ENCODE assay signal across 20 mouse cellular contexts in genomic region chr2:112881805-112882204, GRCm38 (mm10).
DNase-seq lines count a peak whose midpoint lies in the region; ATAC-seq lines count a peak whose summit lies in the region.
"Had no signal": no experiment of that assay in that cellular context is flagged by ENCODE, and none has a peak within 500 bp of the region (broad histone marks: within the 10 kb centered on the region; RNA-seq: fewer than 3 reads in every experiment).

No protein-coding gene starts in this region.

- no peaks in the 10 kb centered on the region for H3K4me1 ChIP-seq in hindbrain, embryonic 13.5 days (replicated peaks)
- no peaks in the 10 kb centered on the region for H3K4me1 ChIP-seq in hindbrain, embryonic 10.5 days (replicated peaks)
- H3K4me1 ChIP-seq: embryonic facial prominence, embryonic 12.5 days; heart, embryonic 12.5 days; hindbrain, embryonic 15.5 days had no signal

- H3K4me2 ChIP-seq in hindbrain, embryonic 13.5 days: no peak overlapping the region
- H3K4me2 ChIP-seq: embryonic facial prominence, embryonic 12.5 days; forebrain, embryonic 12.5 days; heart, embryonic 12.5 days; hindbrain, embryonic 15.5 days had no signal

- H3K36me3 ChIP-seq in hindbrain, embryonic 13.5 days: no peaks in the 10 kb centered on the region
- H3K36me3 ChIP-seq in hindbrain, embryonic 10.5 days: no peaks in the 10 kb centered on the region
- H3K36me3 ChIP-seq: embryonic facial prominence, embryonic 12.5 days; forebrain, embryonic 12.5 days; heart, embryonic 12.5 days; hindbrain, embryonic 15.5 days had no signal

- no peaks in the 10 kb centered on the region for H3K9me3 ChIP-seq in hindbrain, embryonic 13.5 days
- H3K9me3 ChIP-seq in hindbrain, embryonic 10.5 days: no peaks in the 10 kb centered on the region
- H3K9me3 ChIP-seq: embryonic facial prominence, embryonic 12.5 days; forebrain, embryonic 12.5 days; heart, embryonic 12.5 days; hindbrain, embryonic 15.5 days had no signal

- 91% methylated on average over 2 of the region's 2 CpGs for WGBS in hindbrain, embryonic 13.5 days
- 89% methylated on average over 2 of the region's 2 CpGs for WGBS in hindbrain, embryonic 10.5 days

- DNase-seq in hindbrain, embryonic 10.5 days (ENCODE audit: low spot score): no peak
- peak; percentile 46 for DNase-seq in Muller cell, postnatal 12 days (ENCODE audit: inconsistent ontology term)
- DNase-seq in cerebellum, adult 11 months: peak; percentile 23
- DNase-seq in cerebellum, adult 8-10 months: peak; percentile 32
- no peak for DNase-seq in right cerebral cortex, postnatal 25 days
- DNase-seq in layer of hippocampus, postnatal 25 days (ENCODE audit: extremely low spot score in 1 of 2, low spot score in 1 of 2): no peak
- no peak for DNase-seq in spleen, postnatal 10 days (ENCODE audit: low spot score in 2 of 2)
- DNase-seq: adrenal gland, adult 2 months; adrenal gland, postnatal 25 days; gastrocnemius, postnatal 10 days; heart, postnatal 36 days; kidney, adult 11 months; kidney, adult 9 months had no signal

- 0 out of 2 replicates have a peak, but pooled peaks have one; percentile 43 for ATAC-seq in hindbrain, embryonic 13.5 days (ENCODE audit: low FRiP score)
- ATAC-seq: forebrain, embryonic 16.5 days had no signal

- H3K27ac ChIP-seq in hindbrain, embryonic 13.5 days: no peak overlapping the region
- H3K27ac ChIP-seq in hindbrain, embryonic 10.5 days: no peak overlapping the region
- H3K27ac ChIP-seq: embryonic facial prominence, embryonic 12.5 days; forebrain, embryonic 12.5 days; hindbrain, embryonic 15.5 days had no signal

- H3K27me3 ChIP-seq in hindbrain, embryonic 13.5 days: no peaks in the 10 kb centered on the region
- no peaks in the 10 kb centered on the region for H3K27me3 ChIP-seq in hindbrain, embryonic 10.5 days (ENCODE audit: insufficient read depth, poor library complexity, severe bottlenecking)
- H3K27me3 ChIP-seq: CH12.LX; embryonic facial prominence, embryonic 12.5 days; forebrain, embryonic 12.5 days; heart, embryonic 12.5 days; hindbrain, embryonic 15.5 days had no signal

- no peak overlapping the region for H3K9ac ChIP-seq in hindbrain, embryonic 13.5 days
- H3K9ac ChIP-seq: embryonic facial prominence, embryonic 12.5 days; forebrain, embryonic 12.5 days; heart, embryonic 12.5 days; hindbrain, embryonic 15.5 days had no signal

- no peak overlapping the region for H3K4me3 ChIP-seq in hindbrain, embryonic 13.5 days
- no peak overlapping the region for H3K4me3 ChIP-seq in hindbrain, embryonic 10.5 days
- H3K4me3 ChIP-seq: embryonic facial prominence, embryonic 12.5 days; forebrain, embryonic 12.5 days; heart, embryonic 12.5 days; hindbrain, embryonic 15.5 days had no signal

Comparison
In these comparisons a context has a peak if more than half of its experiments do, and no peak if none do; other contexts are left out.
1. DNase-seq: peak in Muller cell, postnatal 12 days (single experiment), cerebellum, adult 11 months (single experiment) and cerebellum, adult 8-10 months (single experiment); none in hindbrain, embryonic 10.5 days (single experiment), right cerebral cortex, postnatal 25 days (single experiment), layer of hippocampus, postnatal 25 days (0 of 2) and spleen, postnatal 10 days (0 of 2).